ENCODE assay signal across 19 mouse cellular contexts in genomic region chr8:11354800-11355451, GRCm38 (mm10). TPM values are rescaled to one million over a fixed set of nuclear protein-coding genes. Genes with fewer than 3 reads are reported as not detected.
A peak's percentile ranks its signal among the peaks of the same experiment; 100 is the strongest.
DNase-seq lines count a peak whose midpoint lies in the region; ATAC-seq and TF ChIP-seq lines count a peak whose summit lies in the region.
"Had no signal": no experiment of that assay in that cellular context is flagged by ENCODE, and none has a peak within 500 bp of the region (broad histone marks: within the 10 kb centered on the region; RNA-seq: fewer than 3 reads in every experiment).

No protein-coding gene starts in this region.

- no peak for ATAC-seq in inflammation-experienced regulatory T-cells, adult 6 months
- ATAC-seq: forebrain, embryonic 13.5 days; Patski had no signal

- DNase-seq in gastrocnemius, adult 2 months = no peak
- DNase-seq in gastrocnemius, postnatal 10 days = no peak
- no peak for DNase-seq in left cerebral cortex, adult 2 months (ENCODE audit: extremely low spot score in 1 of 2, low spot score in 2 of 2)
- DNase-seq in left cerebral cortex, postnatal 25 days (ENCODE audit: low spot score in 2 of 2) = no peak
- DNase-seq in thymus, postnatal 4 days = peak; percentile 10
- no peak for DNase-seq in thymus, postnatal 10 days (ENCODE audit: low spot score in 2 of 2)
- DNase-seq in heart, adult 8-10 months (ENCODE audit: low spot score) = no peak
- DNase-seq: cerebellum, postnatal 10 days; embryo, embryonic 11 days; kidney, postnatal 14 days; layer of hippocampus, adult 9-11 months; right cerebral cortex, postnatal 14 days had no signal

- no peak overlapping the region for H3K27ac ChIP-seq in gastrocnemius, adult 2 months
- no peak overlapping the region for H3K27ac ChIP-seq in left cerebral cortex, adult 2 months
- H3K27ac ChIP-seq: embryonic facial prominence, embryonic 15.5 days; forebrain, embryonic 13.5 days; hindbrain, embryonic 10.5 days; limb, embryonic 15.5 days; macrophage had no signal

- H3K4me3 ChIP-seq in gastrocnemius, adult 2 months = no peak overlapping the region
- no peak overlapping the region for H3K4me3 ChIP-seq in left cerebral cortex, adult 2 months
- H3K4me3 ChIP-seq: embryonic facial prominence, embryonic 15.5 days; forebrain, embryonic 13.5 days; hindbrain, embryonic 10.5 days; limb, embryonic 15.5 days had no signal

- intact Hi-C loops in gastrocnemius, adult 2 months (cut with DNase I) = no loop called here
- intact Hi-C loops in left cerebral cortex, adult 2 months (cut with DNase I) = no loop called here
- intact Hi-C loops in left cerebral cortex, postnatal 25 days (cut with DNase I) = no loop called here

- TF ChIP-seq CTCF in gastrocnemius, adult 2 months (IDR thresholded peaks at IDR 0.05) = peak; percentile 40
- TF ChIP-seq CTCF in left cerebral cortex, adult 2 months (IDR thresholded peaks at IDR 0.05) = peak; percentile 27

RNA-seq across cellular contexts. Expression of gene Col4a1, which starts 42.3 kb away (rescaled TPM):
- 100 to 1,000 TPM in 1 of 2 experiments, 10 to 100 TPM in 1; 73.3 to 117 TPM for total RNA-seq in gastrocnemius, adult 2 months (2021)
- total RNA-seq in gastrocnemius, postnatal 10 days (2021) = 100 to 1,000 TPM; 741 to 775 TPM
- 10 to 100 TPM; 55.4 to 66.2 TPM for total RNA-seq in left cerebral cortex, adult 2 months (2021)
- 10 to 100 TPM; 55.5 to 63.1 TPM for total RNA-seq in left cerebral cortex, postnatal 25 days (2021)
- under 1 TPM in 1 of 3 experiments, not detected in 2; 0.40 TPM for polyA plus RNA-seq in inflammation-experienced regulatory T-cells, adult 6 months (2017; shearing (Covaris generic))
- 100 to 1,000 TPM; 136 to 221 (median 183) TPM for total RNA-seq in heart, adult 8-10 months (2022)

RNA-seq across cellular contexts. Expression of gene Col4a2, which starts 42.3 kb away (rescaled TPM):
- total RNA-seq in gastrocnemius, adult 2 months (2021) = 10 to 100 TPM; 51.3 to 69.5 TPM
- 100 to 1,000 TPM; 340 to 382 TPM for total RNA-seq in gastrocnemius, postnatal 10 days (2021)
- total RNA-seq in left cerebral cortex, adult 2 months (2021) = 10 to 100 TPM; 57.1 to 60.9 TPM
- 10 to 100 TPM; 47.5 to 52.4 TPM for total RNA-seq in left cerebral cortex, postnatal 25 days (2021)
- not detected for polyA plus RNA-seq in inflammation-experienced regulatory T-cells, adult 6 months (2017; shearing (Covaris generic))
- total RNA-seq in heart, adult 8-10 months (2022) = 100 to 1,000 TPM in 3 of 4 experiments, 10 to 100 TPM in 1; 93.1 to 141 (median 113) TPM
